Mouse (Mus musculus) left cerebral cortex, postnatal 10 days (tissue): ENCODE measurements around the gene Tmem35b. TPM values are rescaled to one million over a fixed set of nuclear protein-coding genes. Genes with fewer than 3 reads are reported as not detected.

Source experiments
- total RNA-seq, 2 experiments: library from RNA; stranded (reverse); gene quantifications; 2 replicates each; pipeline ENCODE4 v1.2.3; 2021

Gene Tmem35b
- total RNA-seq, 2 experiments from 2014 or later, result 2.2 to 2.6 TPM

Other genes with a start within 250 kb of the Tmem35b start
- 10 to 100 TPM; 48.7 to 52.7 TPM for gene Zmym4, start 155.6 kb upstream of the Tmem35b start, total RNA-seq
- 100 to 1,000 TPM; 283 to 303 TPM for gene Sfpq, start 102.4 kb upstream of the Tmem35b start, total RNA-seq
- gene Zmym1, start 62.5 kb upstream of the Tmem35b start, total RNA-seq, result 10 to 100 TPM; 12.6 to 12.8 TPM
- 10 to 100 TPM; 32.8 to 35.7 TPM for gene Zmym6, start 46.3 kb upstream of the Tmem35b start, total RNA-seq
- 100 to 1,000 TPM; 275 to 284 TPM for gene Dlgap3, start 45.5 kb downstream of the Tmem35b start, total RNA-seq
- 10 to 100 TPM; 40.5 to 42.9 TPM for gene Smim12, start 120.1 kb downstream of the Tmem35b start, total RNA-seq
- gene Gja4, start 190.3 kb downstream of the Tmem35b start, total RNA-seq, result 10 to 100 TPM in 1 of 2 experiments, 1 to 10 TPM in 1; 9.2 to 10.8 TPM
- under 1 TPM; 0.36 to 0.41 TPM for gene Gjb3, start 207.2 kb downstream of the Tmem35b start, total RNA-seq
- gene Gjb4, start 230.4 kb downstream of the Tmem35b start, total RNA-seq, result not detected
- gene Gjb5, start 234.5 kb downstream of the Tmem35b start, total RNA-seq, result not detected